Mouse (Mus musculus): ENCODE measurements at regions not wholly inside any gene's neighbourhood (a gene's known extent, or its start where the extent isn't known, plus 50 kb on each side); places are given as distances from the start of the nearest gene placed in this dataset.

- no peak for DNase-seq
Observed at GRCm38 (mm10) chr1:120762498-120762897, 160.3 kb downstream of the En1 start.

GRCm38 (mm10) chr1:120762921-120763595 lies 160.8 kb downstream of the En1 start:
- DNase-seq: no peak

DNA sequence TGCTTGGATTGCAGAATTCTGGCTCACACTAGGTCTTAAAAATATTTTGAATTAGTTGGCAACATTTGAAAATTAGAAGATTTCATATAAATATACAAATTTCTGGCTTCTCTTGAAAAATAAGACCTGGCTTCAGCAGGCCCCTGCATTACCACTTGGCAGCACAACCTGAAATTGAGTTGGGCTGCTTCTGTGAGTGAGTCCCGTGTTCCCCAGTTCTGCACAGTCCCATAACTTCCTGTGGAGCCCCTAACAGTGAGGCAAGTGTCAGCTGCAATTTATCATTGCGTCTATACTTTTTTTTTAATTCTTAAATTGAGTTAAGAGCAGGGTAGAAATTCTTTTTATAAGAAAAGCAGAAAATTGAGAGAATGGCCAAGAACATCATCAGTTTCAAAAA lies 164.8 kb downstream of the En1 start:
- no peak for DNase-seq

GRCm38 (mm10) chr1:120771269-120771668 lies 169.1 kb downstream of the En1 start:
- no peak for DNase-seq

DNA sequence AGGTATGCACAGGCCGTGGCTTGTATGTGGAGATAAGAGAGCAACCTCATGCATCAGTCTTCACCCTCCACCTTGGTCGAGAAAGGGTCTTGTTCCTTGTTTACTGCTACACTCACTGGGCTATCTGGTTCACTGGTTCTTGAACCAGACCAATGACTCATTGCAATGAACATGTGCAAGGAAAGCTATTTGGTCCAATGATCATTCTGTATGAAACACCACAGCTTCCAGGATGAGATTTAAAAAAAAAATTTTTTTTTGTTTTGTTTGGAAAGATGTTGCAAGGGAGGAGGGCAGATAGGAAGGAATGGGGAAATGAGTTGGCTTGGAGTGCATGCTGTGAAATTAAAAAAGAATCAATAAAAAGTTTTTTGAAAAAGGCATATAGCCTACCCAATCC lies 174.7 kb downstream of the En1 start:
- no peak for DNase-seq

GRCm38 (mm10) chr1:120777468-120777867 lies 175.2 kb downstream of the En1 start:
- no peak for DNase-seq

GRCm38 (mm10) chr1:120795245-120795644 lies 193.0 kb downstream of the En1 start:
- no peak for DNase-seq

GRCm38 (mm10) chr1:120801248-120801979 lies 199.2 kb downstream of the En1 start:
- no peak for DNase-seq

DNA sequence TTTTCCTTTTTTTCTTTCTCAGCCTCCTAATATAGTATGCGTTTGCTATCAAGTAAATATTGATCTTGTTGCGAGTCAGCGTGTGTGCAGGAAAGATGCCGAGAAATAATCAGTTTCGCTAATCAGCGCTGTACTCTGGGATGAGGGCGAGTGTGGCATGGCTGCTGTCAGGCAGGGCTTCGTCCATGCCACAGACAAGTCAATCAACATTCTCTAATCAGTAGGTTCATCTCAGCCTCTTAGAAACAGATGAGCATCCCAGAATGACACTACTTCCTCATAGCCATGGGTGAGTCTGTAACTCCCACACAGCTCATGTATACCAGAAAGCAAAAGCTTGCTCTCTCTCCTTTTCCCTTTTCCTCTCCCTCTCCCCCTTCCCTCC lies 199.8 kb downstream of the En1 start:
- DNase-seq: no peak

DNA sequence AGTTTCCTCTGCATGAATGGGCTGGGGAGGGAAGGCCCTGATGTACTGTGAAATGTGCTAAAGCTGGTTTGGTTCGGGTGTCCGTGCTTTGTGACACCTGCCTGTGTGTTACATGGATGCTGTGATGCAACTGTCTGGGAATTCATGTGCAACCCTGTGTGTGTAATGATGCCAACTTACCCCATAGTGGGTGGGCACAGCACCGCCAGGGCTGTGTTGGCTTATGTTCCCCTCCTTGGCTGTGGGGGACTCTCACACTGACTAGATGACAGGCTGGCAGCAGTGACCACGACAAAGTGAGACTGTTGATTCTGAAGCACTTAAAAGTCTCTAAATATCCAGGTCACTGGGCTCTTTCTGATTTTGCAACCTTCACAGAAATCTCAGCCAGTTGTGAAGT lies 212.2 kb downstream of the En1 start:
- no peak for DNase-seq

DNA sequence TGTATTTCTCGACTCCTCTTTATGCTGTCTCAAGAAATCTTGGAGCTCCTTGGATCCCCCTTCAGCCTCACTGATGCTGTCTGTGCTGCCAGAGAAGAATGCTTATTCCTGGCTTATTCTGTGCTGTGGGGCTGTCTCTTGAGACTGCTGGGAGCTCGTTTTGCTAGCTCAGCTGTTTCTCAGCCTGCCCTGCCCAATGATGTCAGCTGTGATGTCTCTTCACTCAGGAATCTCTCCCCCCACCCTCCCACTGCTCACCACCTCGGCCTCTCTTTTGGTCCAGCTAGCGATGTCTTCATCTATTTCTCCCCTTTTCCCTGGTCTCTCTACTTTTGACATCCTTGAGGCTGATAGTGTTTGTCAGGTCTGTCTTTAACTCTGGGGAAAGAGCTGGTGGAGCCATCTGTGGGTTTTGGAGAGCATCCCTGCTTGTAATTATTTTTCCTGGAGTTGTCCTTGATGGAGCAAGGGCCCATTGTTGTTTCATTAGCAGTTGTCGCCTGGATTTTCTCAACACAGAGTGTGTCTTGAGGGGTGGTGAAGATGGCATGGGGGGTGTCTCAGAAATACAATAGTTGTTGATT lies 214.1 kb downstream of the En1 start:
- no peak for DNase-seq

DNA sequence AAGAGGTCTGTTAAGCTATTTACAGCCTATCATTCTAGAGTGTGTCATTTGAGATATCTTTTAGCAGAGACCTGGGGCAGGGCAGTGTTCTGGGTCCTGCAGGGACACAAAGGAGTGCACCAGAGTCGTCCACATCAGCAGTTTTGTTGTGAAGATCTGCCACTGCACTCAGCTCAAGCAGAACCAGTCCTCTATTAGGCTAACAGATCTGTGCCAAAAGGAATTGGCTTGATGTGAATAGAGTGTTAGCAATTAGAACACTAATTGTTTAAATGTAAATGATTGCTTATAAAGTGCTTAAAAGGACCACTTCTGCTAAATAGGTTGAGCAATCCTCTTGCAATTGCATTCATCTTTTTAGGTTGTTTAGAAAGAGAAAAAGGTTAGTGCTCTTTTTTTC lies 215.3 kb downstream of the En1 start:
- no peak for DNase-seq

DNA sequence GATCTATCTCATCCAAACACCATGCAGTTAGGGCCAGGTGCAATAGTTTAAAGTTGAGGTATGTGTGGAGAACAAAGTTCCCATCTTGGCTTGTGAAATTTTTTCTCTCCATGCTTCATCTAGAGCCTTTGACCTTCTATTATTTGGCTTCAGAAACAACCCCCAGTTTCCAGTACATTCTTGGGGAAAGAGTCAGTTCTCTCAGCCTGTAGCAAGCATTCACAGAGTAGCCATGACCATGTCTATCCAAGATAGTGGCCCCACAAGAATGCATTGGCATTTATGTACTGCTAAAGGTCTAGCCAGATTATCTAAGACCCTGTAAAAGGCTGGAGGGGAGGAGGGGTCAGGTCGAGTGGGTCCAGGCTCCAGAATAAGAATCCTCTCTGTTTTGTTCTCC lies 229.8 kb downstream of the En1 start:
- no peak for DNase-seq

GRCm38 (mm10) chr1:120842596-120842995 lies 240.4 kb downstream of the En1 start:
- DNase-seq: no peak

- no peak for DNase-seq
Observed at GRCm38 (mm10) chr1:120846146-120846545, 243.9 kb downstream of the En1 start.

DNA sequence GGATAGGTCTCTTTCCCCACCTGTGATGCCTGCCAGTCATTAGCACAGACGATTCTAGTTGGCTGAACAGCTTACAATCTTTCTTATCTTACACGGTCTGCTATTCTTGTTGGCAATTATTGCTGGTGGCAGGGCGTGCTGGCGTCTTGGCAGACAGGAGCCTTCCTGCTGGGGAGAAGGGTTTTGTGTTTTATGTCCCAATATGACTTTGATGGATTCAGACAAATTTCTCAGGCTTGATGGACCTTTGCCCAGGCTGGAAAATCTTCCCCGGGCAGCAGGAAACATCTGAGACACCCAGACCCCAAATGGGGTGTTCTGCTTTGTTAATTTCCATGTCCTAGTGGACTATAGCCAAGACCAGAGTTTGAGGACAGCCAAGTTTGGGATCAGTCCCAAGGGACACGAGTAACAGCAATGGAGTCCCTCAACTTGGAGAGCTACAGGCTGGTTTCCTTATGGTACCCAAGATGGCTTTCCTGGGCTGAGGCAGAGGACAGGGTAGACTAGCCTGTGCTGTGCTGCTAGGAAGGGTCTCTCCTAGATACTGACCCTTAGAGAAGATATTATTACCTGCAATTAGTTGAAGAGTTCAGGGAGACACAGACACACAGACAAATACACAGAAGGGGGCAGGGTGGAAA lies 249.8 kb downstream of the En1 start:
- DNase-seq: peak; percentile 1

DNA sequence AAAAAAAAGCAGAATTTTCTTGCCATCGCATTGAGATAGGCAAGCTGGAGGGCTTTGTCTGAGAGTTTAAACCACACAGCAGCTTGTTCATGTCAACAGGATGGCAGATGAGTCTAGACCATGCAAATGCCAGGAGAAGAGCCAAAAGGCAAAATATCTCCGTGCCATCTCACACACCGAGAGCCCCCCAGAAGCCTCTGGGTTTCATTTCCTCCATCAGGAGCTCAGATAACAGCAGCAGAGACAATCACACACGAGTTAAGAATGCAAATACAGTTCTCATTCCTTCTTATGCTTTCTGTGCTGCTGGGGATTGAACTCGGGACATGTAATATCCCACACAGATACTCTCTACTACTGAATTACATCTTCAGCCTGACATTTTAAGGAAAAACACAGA lies 255.3 kb downstream of the En1 start:
- DNase-seq: no peak

DNA sequence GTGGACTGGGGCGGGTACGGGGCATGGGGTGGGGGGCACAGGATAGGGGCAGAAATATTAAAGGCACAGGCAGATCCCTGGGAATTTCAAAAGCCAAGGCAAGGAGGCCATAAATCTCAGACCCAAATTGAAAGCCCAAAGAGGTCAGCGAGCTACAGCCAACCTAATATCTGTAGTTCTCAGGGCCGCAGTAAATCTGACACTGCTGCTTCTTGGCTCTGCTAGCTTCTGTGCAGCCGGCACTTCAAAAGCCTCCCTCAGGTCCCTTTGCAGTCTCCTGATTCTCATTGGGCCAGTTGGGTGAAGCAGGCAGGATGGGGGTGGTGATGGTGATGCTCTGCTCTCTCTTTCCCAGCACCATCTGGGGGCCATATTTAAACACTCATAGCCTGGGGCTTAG lies 257.3 kb downstream of the En1 start:
- DNase-seq: no peak

DNA sequence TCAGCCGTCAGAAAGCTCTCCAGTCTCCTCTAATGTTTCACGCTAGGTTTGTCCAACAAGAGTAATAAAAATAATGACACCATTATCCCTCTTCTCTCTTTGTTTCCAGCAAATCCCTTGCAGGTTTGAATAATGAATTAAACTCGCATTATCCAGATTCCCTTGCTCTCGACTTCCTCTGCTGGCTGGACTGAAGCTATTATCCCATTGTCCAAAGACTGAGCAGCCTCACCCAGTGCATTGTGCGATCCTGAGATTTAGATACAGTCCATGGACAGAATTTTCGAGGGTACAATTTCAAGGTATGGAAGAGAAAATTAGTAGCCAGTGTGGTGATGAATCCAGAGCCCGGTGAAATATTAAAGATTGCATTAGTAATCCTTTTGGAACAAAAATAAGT lies 270.3 kb downstream of the En1 start:
- no peak for DNase-seq

GRCm38 (mm10) chr1:120882959-120883549 lies 280.8 kb downstream of the En1 start:
- DNase-seq: no peak

DNA sequence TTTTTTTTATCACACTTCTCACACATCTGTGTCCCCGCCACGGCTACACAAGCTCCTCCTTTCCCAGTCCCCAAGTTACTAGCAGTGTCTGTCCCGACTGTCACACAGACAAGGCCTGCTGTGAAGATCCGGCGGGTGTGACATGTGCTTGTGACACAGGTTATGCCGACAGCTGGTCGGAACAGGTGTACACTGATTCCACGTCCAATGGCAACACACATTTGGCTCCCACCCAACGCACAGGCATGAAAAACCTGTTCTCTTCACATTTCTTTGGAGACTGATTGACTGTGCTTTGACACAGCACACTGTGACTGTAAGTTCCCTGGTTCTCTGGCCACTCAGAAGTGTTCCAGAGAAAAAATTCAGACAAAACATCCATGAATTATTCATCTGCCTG lies 281.4 kb downstream of the En1 start:
- DNase-seq: no peak

DNA sequence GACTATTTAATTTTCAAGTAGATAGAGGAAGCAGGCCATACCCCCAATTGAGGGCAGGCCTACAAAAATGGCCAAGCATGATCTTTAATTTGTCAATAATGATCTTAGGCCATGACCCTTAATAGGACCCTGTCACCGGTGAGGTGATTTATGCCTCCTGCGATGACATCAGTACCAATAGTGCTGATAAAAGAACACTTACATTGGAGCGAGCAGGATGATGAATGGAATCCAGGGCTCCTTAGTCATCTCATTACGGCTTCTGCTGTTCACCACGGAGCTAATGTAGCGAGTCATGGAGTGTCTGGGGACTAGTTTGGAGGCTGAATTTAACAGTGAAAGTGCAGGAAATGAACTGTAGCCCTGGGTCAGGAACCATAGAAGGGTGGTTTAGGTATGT lies 308.6 kb downstream of the En1 start:
- DNase-seq: no peak

DNA sequence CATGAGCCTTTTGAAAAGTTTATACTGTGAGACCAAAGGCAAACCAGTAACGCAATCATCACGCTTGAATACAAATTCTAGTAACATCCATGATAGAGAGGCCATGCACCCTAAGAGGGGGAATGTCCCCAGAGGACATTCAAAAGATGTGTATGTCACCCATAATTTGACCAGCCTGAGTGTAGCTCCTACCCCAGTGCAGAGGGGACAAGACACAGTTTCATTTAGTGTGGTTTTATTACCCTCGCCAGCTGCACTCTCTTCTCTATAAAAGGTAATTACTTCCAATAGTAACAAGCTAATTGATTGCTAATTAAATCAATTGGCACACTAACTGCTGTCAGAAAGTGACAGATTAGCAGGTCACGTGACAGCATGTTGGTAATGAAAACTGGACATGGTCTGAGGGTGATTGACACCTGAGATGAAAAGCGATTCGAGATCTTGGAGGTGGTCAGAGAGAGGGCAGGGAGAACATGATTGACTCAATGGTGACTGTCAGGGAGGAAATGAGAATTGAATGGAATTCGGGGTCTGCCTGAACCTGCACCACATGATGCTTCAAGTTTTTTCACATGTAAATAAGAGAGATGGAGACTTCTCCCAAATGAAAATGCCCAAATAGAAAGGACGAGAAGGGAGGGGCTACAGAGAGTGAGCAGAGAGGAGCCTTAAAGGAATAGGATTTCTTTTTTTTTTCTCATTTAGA lies 309.9 kb downstream of the En1 start:
- DNase-seq: no peak
